Mouse (Mus musculus) embryonic facial prominence, embryonic 14.5 days (tissue): ENCODE measurements around the gene Urb2. TPM values are rescaled to one million over a fixed set of nuclear protein-coding genes. Genes with fewer than 3 reads are reported as not detected.

Experiments
- ATAC-seq: fragments of 200-750 bp; cut with Nextera tagmentation; 2 replicates; pipeline ENCODE4 v1.8.0; 2017; ENCODE audit warnings: low read depth, moderate number of reproducible peaks, moderate TSS enrichment
- DNase-seq: peaks from one replicate; pipeline ENCODE4 v3.0.0-alpha.2; 2015; ENCODE audit warnings: low spot score
- H3K27ac ChIP-seq: fragments of 300-500 bp; sonication (generic); replicated peaks from 2 replicates; pipeline ENCODE4 v1.5.1; 2014; ENCODE audit warnings: low read depth, mild to moderate bottlenecking, low read length, moderate library complexity
- H3K27me3 ChIP-seq: fragments of 300-500 bp; sonication (generic); replicated peaks from 2 replicates; pipeline ENCODE4 v1.6.1; 2014; ENCODE audit warnings: low read length; ENCODE audit not compliant: control insufficient read depth, insufficient read depth
- H3K36me3 ChIP-seq: fragments of 300-500 bp; sonication (generic); 2 replicates; pipeline ENCODE4 v1.6.1; 2014; ENCODE audit warnings: low read length, mixed read lengths; ENCODE audit not compliant: control insufficient read depth, insufficient read depth
- H3K4me1 ChIP-seq: fragments of 300-500 bp; sonication (generic); 2 replicates; pipeline ENCODE4 v1.6.1; 2014; ENCODE audit warnings: antibody characterized with exemption, low read length; ENCODE audit not compliant: control insufficient read depth, insufficient read depth
- H3K4me2 ChIP-seq: fragments of 300-500 bp; sonication (generic); 2 replicates; pipeline ENCODE4 v1.6.1; 2014; ENCODE audit warnings: low read depth, mild to moderate bottlenecking, low read length, moderate library complexity, mixed read lengths
- H3K4me3 ChIP-seq: fragments of 300-500 bp; sonication (generic); 2 replicates; pipeline ENCODE4 v1.5.1; 2014; ENCODE audit warnings: low read depth, mild to moderate bottlenecking, low read length
- H3K9ac ChIP-seq: fragments of 300-500 bp; sonication (generic); 2 replicates; pipeline ENCODE4 v1.6.1; 2014; ENCODE audit warnings: low read depth, mild to moderate bottlenecking, low read length, moderate library complexity, mixed read lengths
- H3K9me3 ChIP-seq: fragments of 300-500 bp; sonication (generic); 2 replicates; pipeline ENCODE4 v1.6.1; 2016; ENCODE audit warnings: low read length; ENCODE audit not compliant: control insufficient read depth
- WGBS: fragments of 180-500 bp; shearing (Covaris S2); extraction: QIAGEN DNeasy Blood & Tissue Kit; methylation state at CpG from one replicate; pipeline ENCODE4 v1.1.7; 2014; 5-methylcytosine and 5-hydroxymethylcytosine counted together
- polyA plus RNA-seq: library from polyadenylated mRNA; unstranded; fragments of >200 nt; fragmentation: Nextera tagmentation; extraction: Ambion mirVana; gene quantifications from 2 replicates; pipeline ENCODE4 v1.2.1, GENCODE M21; 2014

Gene Urb2
- 5.6 and 5.8 TPM in 2 replicates for polyA plus RNA-seq

DNA sequence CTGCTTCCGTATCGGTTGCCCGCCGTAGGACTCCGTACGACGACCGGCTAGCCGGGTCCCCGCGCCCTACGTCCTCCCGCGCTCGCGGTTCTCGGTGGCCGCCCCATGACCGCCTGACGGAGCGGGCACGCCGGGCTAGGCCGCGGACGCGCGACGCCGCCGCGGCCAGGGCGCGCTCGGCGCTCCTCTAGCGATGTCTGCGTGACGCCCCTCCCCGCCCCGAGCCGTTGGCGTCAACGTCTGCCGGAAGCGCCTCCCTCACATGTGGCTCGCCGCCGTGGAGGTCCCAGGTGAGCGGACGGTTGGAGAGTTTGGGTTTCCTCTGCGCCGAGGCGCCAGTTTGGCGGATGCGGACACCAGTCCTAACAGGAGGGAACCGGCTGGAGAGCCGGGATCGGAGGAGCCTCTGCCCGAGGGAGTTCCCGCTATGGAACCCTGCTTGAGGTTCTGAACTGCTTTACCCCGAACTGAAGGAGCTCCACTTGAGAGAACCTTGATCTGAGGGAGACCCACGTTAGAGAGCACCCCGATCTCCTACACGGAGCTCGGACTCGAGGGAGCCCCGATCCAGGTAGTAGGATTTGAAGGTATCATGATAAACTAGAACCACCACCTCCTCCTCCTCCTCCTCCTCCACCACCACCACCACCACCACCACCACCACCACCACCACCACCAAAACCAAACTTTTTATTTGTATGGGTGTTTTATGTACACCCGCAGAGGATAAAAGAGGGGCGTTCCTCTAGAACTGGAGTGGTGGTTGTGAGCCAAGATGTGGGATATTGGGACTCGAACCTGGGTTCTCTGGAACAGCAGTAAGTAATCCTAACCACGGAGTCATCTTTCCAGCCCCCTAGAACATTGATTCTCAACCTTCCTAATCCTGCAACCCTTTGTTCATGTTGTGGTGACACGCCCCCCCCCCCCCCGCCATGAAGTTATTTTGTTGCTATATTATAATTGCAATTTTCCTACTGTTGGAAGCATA is at the start of gene Urb2, which contains the start of gene Taf5l:
Gene Urb2, plus strand, starts transcription at position 272 of the 991 bp plus-strand sequence.
Gene Taf5l, minus strand, starts transcription at position 161 of the 991 bp plus-strand sequence.
- Histone ChIP-seq H3K4me2 (peak within 1 kb of the TSS; percentile 83), H3K9me3 (no peaks in the 10 kb centered on the region), H3K27ac (peak within 1 kb of the TSS; percentile 87), H3K4me3 (peak within 1 kb of the TSS; percentile 83), H3K36me3 (peaks cover 25% of the 10 kb centered on the region), H3K27me3 (no peaks in the 10 kb centered on the region), H3K4me1 (peaks cover 20% of the 10 kb centered on the region), H3K9ac (peak within 1 kb of the TSS; percentile 88)
- ATAC-seq (peak; percentile 94), DNase-seq (peak; percentile 95)
- WGBS, result under 1% methylated on average over 24 of the region's 74 CpGs

DNA sequence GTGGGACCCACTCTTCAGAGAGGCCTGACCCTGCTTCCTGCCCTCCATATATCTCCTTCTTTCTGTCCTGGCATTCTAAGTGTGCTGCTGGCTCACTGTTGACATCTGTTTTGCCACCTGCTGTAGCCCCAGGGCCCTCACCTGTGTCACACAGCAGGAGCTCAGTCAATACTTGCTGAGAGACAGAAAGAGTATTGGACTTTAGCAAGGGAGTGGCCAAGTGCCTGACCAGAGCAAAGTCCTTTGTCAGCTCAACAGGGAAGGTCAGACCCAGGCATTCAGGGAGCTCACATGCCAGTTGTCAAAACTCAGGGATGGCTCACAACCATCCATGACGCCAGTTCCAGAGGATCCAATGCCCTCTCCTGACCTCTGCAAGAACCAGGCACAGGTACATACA is 47.8 kb upstream of the Urb2 start:
- H3K36me3 ChIP-seq, result 0 out of 2 replicates have a peak, but pooled peaks cover 4% of the 10 kb centered on the region
- WGBS, result 68% methylated on average over 1 of the region's 1 CpGs
- ATAC-seq (no peak), DNase-seq (no peak)
- no peaks in the 10 kb centered on the region for H3K4me1 ChIP-seq
- H3K27ac ChIP-seq, result no peak overlapping the region
- H3K27me3 ChIP-seq, result no peaks in the 10 kb centered on the region
- H3K9ac ChIP-seq, result no peak overlapping the region
- no peak overlapping the region for H3K4me2 ChIP-seq
- no peaks in the 10 kb centered on the region for H3K9me3 ChIP-seq
- no peak overlapping the region for H3K4me3 ChIP-seq

DNA sequence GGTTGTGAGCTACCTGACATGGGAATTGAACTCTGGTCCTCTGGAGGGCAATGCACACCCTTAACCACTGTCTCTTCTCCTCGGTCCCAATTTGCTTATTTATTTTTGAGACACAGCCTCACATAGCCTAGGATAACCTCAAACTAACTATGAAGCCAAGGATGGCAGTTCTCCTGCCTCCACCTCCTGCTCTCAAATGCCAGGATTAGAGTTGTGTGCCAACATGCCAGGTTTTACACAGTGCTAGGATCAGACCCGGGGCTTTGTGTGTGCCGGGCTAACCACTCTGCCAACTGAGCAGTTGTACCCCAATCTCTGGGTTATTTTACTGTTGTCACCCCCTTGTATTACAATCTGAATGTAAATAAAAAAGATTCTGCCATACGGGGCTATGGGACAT is 43.8 kb upstream of the Urb2 start:
- no peaks in the 10 kb centered on the region for H3K9me3 ChIP-seq
- H3K27ac ChIP-seq, result no peak overlapping the region
- no peak overlapping the region for H3K4me3 ChIP-seq
- H3K4me2 ChIP-seq, result no peak overlapping the region
- peaks cover 4% of the 10 kb centered on the region; the same call in 1 of the 2 replicates for H3K4me1 ChIP-seq
- no peak for ATAC-seq
- H3K27me3 ChIP-seq, result no peaks in the 10 kb centered on the region
- H3K36me3 ChIP-seq, result no peaks in the 10 kb centered on the region
- DNase-seq, result no peak
- H3K9ac ChIP-seq, result no peak overlapping the region
- WGBS, result 82% methylated on average over 4 of the region's 4 CpGs

DNA sequence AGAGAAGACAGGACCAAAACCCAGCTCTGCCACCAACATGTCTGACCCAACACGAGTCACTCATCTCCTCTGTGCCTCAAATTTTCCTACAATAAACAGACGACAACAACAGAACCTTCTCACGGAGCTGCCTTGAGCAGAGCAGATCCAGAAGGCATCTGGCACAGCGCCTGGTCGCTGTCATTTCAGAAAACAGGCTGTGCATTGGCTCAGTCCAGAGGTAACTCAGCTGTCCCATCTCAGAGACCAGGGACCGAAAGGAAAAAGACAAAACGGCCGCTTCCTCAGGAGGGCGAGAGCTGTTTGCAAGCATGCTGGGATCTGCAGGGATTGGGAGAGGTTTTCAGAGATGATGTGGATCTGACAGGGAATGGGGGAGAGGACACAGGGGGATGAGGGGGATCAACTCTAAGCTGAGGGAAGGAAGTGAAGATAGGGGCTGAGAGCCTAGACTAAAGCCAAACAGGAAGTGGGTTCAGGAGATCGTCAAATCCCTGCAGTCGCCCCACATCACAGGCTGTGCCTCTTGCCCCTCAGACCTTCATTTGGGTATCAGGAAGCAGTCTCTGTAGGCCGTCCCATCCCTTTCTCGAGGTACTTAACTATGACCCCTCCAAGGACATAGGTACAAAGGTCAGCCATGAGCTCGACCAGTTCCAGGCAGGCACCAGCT is 43.0 kb upstream of the Urb2 start:
- H3K4me2 ChIP-seq, result no peak overlapping the region
- 57% methylated on average over 14 of the region's 14 CpGs for WGBS
- H3K4me3 ChIP-seq, result no peak overlapping the region
- H3K9ac ChIP-seq, result peak overlapping the region; percentile 30; the same call in 1 of the 2 replicates
- no peaks in the 10 kb centered on the region for H3K27me3 ChIP-seq
- ATAC-seq, result no peak
- H3K36me3 ChIP-seq, result no peaks in the 10 kb centered on the region
- H3K4me1 ChIP-seq, result peaks cover 4% of the 10 kb centered on the region; the same call in 1 of the 2 replicates
- DNase-seq, result no peak
- H3K9me3 ChIP-seq, result no peaks in the 10 kb centered on the region
- no peak overlapping the region for H3K27ac ChIP-seq

DNA sequence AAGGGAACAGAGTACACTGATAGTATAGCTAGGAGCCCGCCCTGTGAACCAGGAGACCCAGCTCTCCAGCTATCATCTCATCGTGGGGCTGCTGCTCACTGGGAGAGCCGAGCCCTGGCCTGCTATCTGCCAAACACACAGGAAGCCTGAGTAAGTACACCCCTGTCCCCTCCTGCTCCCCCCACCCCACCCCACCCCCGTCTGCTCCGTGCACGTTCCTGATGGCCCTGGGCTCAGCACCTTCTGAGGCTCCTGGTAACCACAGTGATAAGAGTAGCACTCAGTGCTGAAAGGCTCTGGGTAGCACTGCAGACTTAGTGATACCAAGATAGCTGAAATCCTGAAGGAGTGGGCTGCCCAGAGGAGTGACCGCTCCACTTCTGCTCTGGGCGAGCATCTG is 42.4 kb upstream of the Urb2 start:
- no peaks in the 10 kb centered on the region for H3K36me3 ChIP-seq
- no peak for DNase-seq
- no peak overlapping the region for H3K27ac ChIP-seq
- ATAC-seq, result no peak
- 81% methylated on average over 7 of the region's 8 CpGs for WGBS
- H3K9me3 ChIP-seq, result no peaks in the 10 kb centered on the region
- no peak overlapping the region for H3K9ac ChIP-seq
- H3K4me2 ChIP-seq, result no peak overlapping the region
- H3K27me3 ChIP-seq, result no peaks in the 10 kb centered on the region
- peaks cover 4% of the 10 kb centered on the region; the same call in 1 of the 2 replicates for H3K4me1 ChIP-seq
- no peak overlapping the region for H3K4me3 ChIP-seq

DNA sequence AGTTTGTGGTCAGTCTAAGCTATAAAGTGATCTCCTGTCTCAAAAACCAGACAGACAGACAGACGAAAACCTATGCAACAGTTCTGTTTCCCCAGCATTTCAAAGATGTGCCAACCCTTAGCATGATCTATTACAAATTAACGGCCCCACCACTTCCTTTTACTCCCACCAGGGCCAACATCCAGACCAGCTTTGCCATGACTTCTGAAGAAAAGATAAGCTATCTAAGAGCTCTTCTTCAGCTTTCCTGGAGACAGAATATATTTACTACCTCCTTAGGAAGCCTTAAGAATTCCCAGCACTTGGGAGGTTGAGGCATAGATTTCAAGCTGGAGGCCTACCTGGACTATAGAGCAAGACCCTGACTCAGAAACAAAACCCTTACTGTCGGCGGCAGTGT is 41.1 kb upstream of the Urb2 start:
- Histone ChIP-seq H3K9me3 (no peaks in the 10 kb centered on the region), H3K4me3 (no peak overlapping the region), H3K27ac (no peak overlapping the region), H3K36me3 (no peaks in the 10 kb centered on the region), H3K9ac (no peak overlapping the region), H3K27me3 (no peaks in the 10 kb centered on the region), H3K4me1 (peaks cover 4% of the 10 kb centered on the region; the same call in 1 of the 2 replicates), H3K4me2 (no peak overlapping the region)
- WGBS, result 51% methylated on average over 4 of the region's 4 CpGs
- DNase-seq, result no peak
- ATAC-seq, result no peak

DNA sequence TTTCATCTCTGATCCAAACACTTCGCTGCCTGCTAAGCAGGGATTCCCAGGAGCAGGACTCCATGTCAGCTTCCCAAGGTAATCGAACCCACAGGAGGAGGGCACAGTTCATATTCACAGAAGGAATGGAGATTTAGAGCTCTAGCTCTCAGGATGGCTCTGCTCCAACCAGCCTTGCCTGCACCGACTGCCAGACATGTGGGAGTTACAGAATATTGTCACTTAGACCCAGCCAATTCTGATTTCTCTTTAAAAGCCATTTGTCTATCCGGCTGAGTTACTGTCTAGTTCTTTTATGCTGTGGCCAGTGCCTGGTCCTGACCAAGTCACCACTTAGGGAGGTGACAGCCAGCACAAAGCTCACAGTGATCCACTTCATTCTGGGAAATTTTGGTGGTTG is 39.6 kb upstream of the Urb2 start:
- ATAC-seq (no peak), DNase-seq (no peak)
- Histone ChIP-seq H3K36me3 (no peaks in the 10 kb centered on the region), H3K9me3 (no peaks in the 10 kb centered on the region), H3K4me1 (peaks cover 4% of the 10 kb centered on the region; the same call in 1 of the 2 replicates), H3K4me2 (peak overlapping the region; percentile 86), H3K4me3 (peak overlapping the region; percentile 69), H3K9ac (no peak overlapping the region), H3K27me3 (no peaks in the 10 kb centered on the region), H3K27ac (no peak overlapping the region)
- 38% methylated on average over 4 of the region's 4 CpGs for WGBS

DNA sequence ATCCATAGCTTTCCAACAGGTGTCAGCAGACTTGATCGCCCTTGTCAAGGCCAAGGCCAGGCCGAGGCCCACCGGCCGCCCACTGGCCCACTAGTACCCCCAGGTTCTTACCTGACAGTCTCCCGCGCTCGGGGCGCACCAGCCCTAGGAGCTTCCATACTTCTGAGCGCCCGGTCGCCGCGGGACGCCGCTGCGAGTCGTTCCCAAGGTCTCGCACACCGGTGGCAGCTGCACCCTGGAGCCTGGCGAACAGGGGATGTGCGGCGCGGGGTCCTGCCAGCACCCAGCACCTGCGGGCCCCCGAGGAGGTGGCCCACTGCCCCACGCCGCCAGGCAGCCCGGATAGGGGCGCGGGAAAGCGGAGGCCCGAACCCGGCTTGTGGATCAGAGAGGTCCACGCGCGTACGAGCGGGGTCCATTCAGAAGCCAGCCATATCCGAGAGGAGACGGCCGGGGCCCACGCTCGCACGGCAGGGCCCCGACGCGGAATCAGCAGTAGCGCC is 39.0 kb upstream of the Urb2 start:
- 0% methylated on average over 13 of the region's 48 CpGs for WGBS
- DNase-seq, result no peak
- peak overlapping the region; percentile 76; the same call in 1 of the 2 replicates for H3K27ac ChIP-seq
- peak overlapping the region; percentile 86 for H3K4me2 ChIP-seq
- peak overlapping the region; percentile 75 for H3K9ac ChIP-seq
- peak overlapping the region; percentile 69 for H3K4me3 ChIP-seq
- ATAC-seq, result no peak
- H3K4me1 ChIP-seq, result peaks cover 4% of the 10 kb centered on the region; the same call in 1 of the 2 replicates
- H3K27me3 ChIP-seq, result no peaks in the 10 kb centered on the region
- H3K9me3 ChIP-seq, result no peaks in the 10 kb centered on the region
- no peaks in the 10 kb centered on the region for H3K36me3 ChIP-seq
